Mouse (Mus musculus): Measurements from ENCODE around the gene Clnk. TPM values are rescaled to one million over a fixed set of nuclear protein-coding genes. Genes with fewer than 3 reads are reported as not detected.

Gene Clnk
- total and polyA plus RNA-seq, 3 experiments: not detected

DNA sequence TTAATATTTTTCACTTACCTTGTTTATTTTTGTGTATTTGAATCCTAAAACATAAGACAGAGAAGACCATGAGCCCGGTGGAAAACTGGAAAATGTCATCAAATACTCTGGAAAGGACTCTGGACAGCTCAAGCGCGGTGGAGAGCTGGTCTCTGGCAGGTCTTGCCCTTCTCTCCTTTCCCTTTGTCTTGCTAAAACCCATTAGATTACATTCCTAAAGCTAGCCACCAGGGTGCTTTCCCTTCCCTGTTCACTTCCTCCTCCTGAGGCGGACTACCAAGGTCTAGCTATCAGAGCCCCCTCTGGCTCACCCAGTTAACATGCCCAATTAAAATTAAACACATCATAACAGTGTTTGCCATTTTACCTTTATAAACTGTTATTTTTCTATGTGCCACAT is 123.9 kb downstream of the Clnk start:
- no peaks in the 10 kb centered on the region for H3K9me3 ChIP-seq (replicated peaks)
- DNase-seq (ENCODE audit: low spot score) (no peak), ATAC-seq (ENCODE audit: extremely low read depth, insufficient number of reproducible peaks, low FRiP score, poor library complexity, severe bottlenecking) (no peak)
- no peak for TF ChIP-seq CTCF (IDR thresholded peaks at IDR 0.05; ENCODE audit: low read depth, low read length)
- no peak for TF ChIP-seq TAL1 (conservative IDR thresholded peaks at IDR 0.05; ENCODE audit: low read depth, low read length)
- no peak for TF ChIP-seq POLR2AphosphoS5 (IDR thresholded peaks at IDR 0.05; ENCODE audit: insufficient replicate concordance, low read depth, low read length)
- TF ChIP-seq GATA2 (IDR thresholded peaks at IDR 0.05; ENCODE audit: borderline replicate concordance, low read depth, low read length): no peak
- TF ChIP-seq GATA1 (IDR thresholded peaks at IDR 0.05; ENCODE audit: borderline replicate concordance, low read length): no peak
- no peaks in the 10 kb centered on the region for H3K4me1 ChIP-seq (ENCODE audit: insufficient read depth, low read depth, low read length)
- no peaks in the 10 kb centered on the region for H3K36me3 ChIP-seq (replicated peaks)
- peaks cover 3% of the 10 kb centered on the region; the same call in 1 of the 2 replicates for H3K27me3 ChIP-seq (ENCODE audit: insufficient read depth, low read length)
- no peak overlapping the region for H3K4me3 ChIP-seq (ENCODE audit: low read depth, low read length)

- no peaks in the 10 kb centered on the region for H3K4me1 ChIP-seq (ENCODE audit: insufficient read depth, low read depth, low read length)
- TF ChIP-seq CTCF (IDR thresholded peaks at IDR 0.05; ENCODE audit: low read depth, low read length) (no peak), TAL1 (conservative IDR thresholded peaks at IDR 0.05; ENCODE audit: low read depth, low read length) (no peak), POLR2AphosphoS5 (IDR thresholded peaks at IDR 0.05; ENCODE audit: insufficient replicate concordance, low read depth, low read length) (no peak), GATA2 (IDR thresholded peaks at IDR 0.05; ENCODE audit: borderline replicate concordance, low read depth, low read length) (no peak), GATA1 (IDR thresholded peaks at IDR 0.05; ENCODE audit: borderline replicate concordance, low read length) (no peak)
- ATAC-seq (ENCODE audit: extremely low read depth, insufficient number of reproducible peaks, low FRiP score, poor library complexity, severe bottlenecking) (no peak), DNase-seq (ENCODE audit: low spot score) (no peak)
- no peaks in the 10 kb centered on the region for H3K36me3 ChIP-seq (replicated peaks)
- H3K27me3 ChIP-seq (ENCODE audit: insufficient read depth, low read length): 0 out of 2 replicates have a peak, but pooled peaks cover 2% of the 10 kb centered on the region
- no peaks in the 10 kb centered on the region for H3K9me3 ChIP-seq (replicated peaks)
- H3K4me3 ChIP-seq (ENCODE audit: low read depth, low read length): no peak overlapping the region
Measured at GRCm38 (mm10) chr5:38708940-38709581, 167.6 kb downstream of the Clnk start.

GRCm38 (mm10) chr5:38707364-38708075 is 169.1 kb downstream of the Clnk start:
- no peaks in the 10 kb centered on the region for H3K4me1 ChIP-seq (ENCODE audit: insufficient read depth, low read depth, low read length)
- ATAC-seq (ENCODE audit: extremely low read depth, insufficient number of reproducible peaks, low FRiP score, poor library complexity, severe bottlenecking) (no peak), DNase-seq (ENCODE audit: low spot score) (no peak)
- no peak for TF ChIP-seq CTCF (IDR thresholded peaks at IDR 0.05; ENCODE audit: low read depth, low read length)
- TF ChIP-seq POLR2AphosphoS5 (IDR thresholded peaks at IDR 0.05; ENCODE audit: insufficient replicate concordance, low read depth, low read length): no peak
- TF ChIP-seq TAL1 (conservative IDR thresholded peaks at IDR 0.05; ENCODE audit: low read depth, low read length): no peak
- no peak for TF ChIP-seq GATA2 (IDR thresholded peaks at IDR 0.05; ENCODE audit: borderline replicate concordance, low read depth, low read length)
- no peak for TF ChIP-seq GATA1 (IDR thresholded peaks at IDR 0.05; ENCODE audit: borderline replicate concordance, low read length)
- H3K27me3 ChIP-seq (ENCODE audit: insufficient read depth, low read length): 0 out of 2 replicates have a peak, but pooled peaks cover 2% of the 10 kb centered on the region
- no peak overlapping the region for H3K4me3 ChIP-seq (ENCODE audit: low read depth, low read length)
- H3K36me3 ChIP-seq (replicated peaks): no peaks in the 10 kb centered on the region
- H3K9me3 ChIP-seq (replicated peaks): no peaks in the 10 kb centered on the region

- no peaks in the 10 kb centered on the region for H3K27me3 ChIP-seq (ENCODE audit: insufficient read depth, low read length)
- DNase-seq (ENCODE audit: low spot score): no peak
- no peak for ATAC-seq (ENCODE audit: extremely low read depth, insufficient number of reproducible peaks, low FRiP score, poor library complexity, severe bottlenecking)
- H3K4me3 ChIP-seq (ENCODE audit: low read depth, low read length): no peak overlapping the region
- TF ChIP-seq GATA2 (IDR thresholded peaks at IDR 0.05; ENCODE audit: borderline replicate concordance, low read depth, low read length) (no peak), CTCF (IDR thresholded peaks at IDR 0.05; ENCODE audit: low read depth, low read length) (no peak), POLR2AphosphoS5 (IDR thresholded peaks at IDR 0.05; ENCODE audit: insufficient replicate concordance, low read depth, low read length) (no peak), GATA1 (IDR thresholded peaks at IDR 0.05; ENCODE audit: borderline replicate concordance, low read length) (no peak), TAL1 (conservative IDR thresholded peaks at IDR 0.05; ENCODE audit: low read depth, low read length) (no peak)
- no peaks in the 10 kb centered on the region for H3K36me3 ChIP-seq (replicated peaks)
- no peaks in the 10 kb centered on the region for H3K4me1 ChIP-seq (ENCODE audit: insufficient read depth, low read depth, low read length)
- H3K9me3 ChIP-seq (replicated peaks): no peaks in the 10 kb centered on the region
Measured at GRCm38 (mm10) chr5:38702941-38703340, 173.7 kb downstream of the Clnk start.

GRCm38 (mm10) chr5:38702091-38702490 is 174.5 kb downstream of the Clnk start:
- Histone ChIP-seq H3K9me3 (replicated peaks) (no peaks in the 10 kb centered on the region), H3K4me1 (ENCODE audit: insufficient read depth, low read depth, low read length) (no peaks in the 10 kb centered on the region), H3K27me3 (ENCODE audit: insufficient read depth, low read length) (no peaks in the 10 kb centered on the region), H3K36me3 (replicated peaks) (no peaks in the 10 kb centered on the region), H3K4me3 (ENCODE audit: low read depth, low read length) (no peak overlapping the region)
- ATAC-seq (ENCODE audit: extremely low read depth, insufficient number of reproducible peaks, low FRiP score, poor library complexity, severe bottlenecking) (no peak), DNase-seq (ENCODE audit: low spot score) (no peak)
- TF ChIP-seq POLR2AphosphoS5 (IDR thresholded peaks at IDR 0.05; ENCODE audit: insufficient replicate concordance, low read depth, low read length): no peak
- TF ChIP-seq CTCF (IDR thresholded peaks at IDR 0.05; ENCODE audit: low read depth, low read length): no peak
- no peak for TF ChIP-seq GATA2 (IDR thresholded peaks at IDR 0.05; ENCODE audit: borderline replicate concordance, low read depth, low read length)
- no peak for TF ChIP-seq TAL1 (conservative IDR thresholded peaks at IDR 0.05; ENCODE audit: low read depth, low read length)
- no peak for TF ChIP-seq GATA1 (IDR thresholded peaks at IDR 0.05; ENCODE audit: borderline replicate concordance, low read length)

- H3K4me3 ChIP-seq (ENCODE audit: low read depth, low read length): no peak overlapping the region
- no peaks in the 10 kb centered on the region for H3K36me3 ChIP-seq (replicated peaks)
- no peaks in the 10 kb centered on the region for H3K9me3 ChIP-seq (replicated peaks)
- DNase-seq (ENCODE audit: low spot score): no peak
- no peak for ATAC-seq (ENCODE audit: extremely low read depth, insufficient number of reproducible peaks, low FRiP score, poor library complexity, severe bottlenecking)
- H3K4me1 ChIP-seq (ENCODE audit: insufficient read depth, low read depth, low read length): no peaks in the 10 kb centered on the region
- TF ChIP-seq TAL1 (conservative IDR thresholded peaks at IDR 0.05; ENCODE audit: low read depth, low read length) (no peak), GATA2 (IDR thresholded peaks at IDR 0.05; ENCODE audit: borderline replicate concordance, low read depth, low read length) (no peak), GATA1 (IDR thresholded peaks at IDR 0.05; ENCODE audit: borderline replicate concordance, low read length) (no peak), POLR2AphosphoS5 (IDR thresholded peaks at IDR 0.05; ENCODE audit: insufficient replicate concordance, low read depth, low read length) (no peak), CTCF (IDR thresholded peaks at IDR 0.05; ENCODE audit: low read depth, low read length) (no peak)
- H3K27me3 ChIP-seq (ENCODE audit: insufficient read depth, low read length): no peaks in the 10 kb centered on the region
Measured at GRCm38 (mm10) chr5:38698466-38698865, 178.1 kb downstream of the Clnk start.

Measured in G1E (cell line).